Mouse (Mus musculus) gastrocnemius, adult 8-10 months (tissue): ENCODE measurements around the gene Pip5k1a. TPM values are rescaled to one million over a fixed set of nuclear protein-coding genes. Genes with fewer than 3 reads are reported as not detected.
"Not testable (repeated sequence)": the region's sequence is repeated elsewhere in the genome, so short reads cannot be mapped to it uniquely, and the experiment has no call there.

Source experiments
- DNase-seq, 2 experiments: peaks; one replicate each; pipeline ENCODE4 v3.0.0; 2022; ENCODE audit warnings: low spot score in 2 of 2
- total RNA-seq, 4 experiments: library from RNA; stranded (reverse); gene quantifications; 2 replicates each; pipeline ENCODE4 v1.2.4; 2022

Gene Pip5k1a
- total RNA-seq, 4 experiments from 2014 or later = 21.9 to 27.6 (median 24.7) TPM

- no peak for DNase-seq
Observed at GRCm38 (mm10) chr3:95117751-95118150, 11.0 kb upstream of the Pip5k1a start.

GRCm38 (mm10) chr3:95112760-95113159 is 6.0 kb upstream of the Pip5k1a start:
- DNase-seq = no peak

- DNase-seq = peak; percentile 79 to 81
Observed at GRCm38 (mm10) chr3:95110911-95111726, 4.4 kb upstream of the Pip5k1a start, which contains the start of gene Vps72. Gene Vps72, plus strand, starts transcription at chr3:95111022.

GRCm38 (mm10) chr3:95107898-95108297 is 1.2 kb upstream of the Pip5k1a start:
- DNase-seq = no peak

- DNase-seq = not testable (repeated sequence)
Observed at GRCm38 (mm10) chr3:95107308-95107707, 578 bp upstream of the Pip5k1a start.

- no peak for DNase-seq
Observed at GRCm38 (mm10) chr3:95105586-95106337, 968 bp downstream of the Pip5k1a start.

GRCm38 (mm10) chr3:95105121-95105520 is 1.6 kb downstream of the Pip5k1a start:
- no peak for DNase-seq

- DNase-seq = no peak
Observed at GRCm38 (mm10) chr3:95100854-95101253, 5.9 kb downstream of the Pip5k1a start.

- no peak for DNase-seq
Observed at GRCm38 (mm10) chr3:95088071-95088470, 18.7 kb downstream of the Pip5k1a start.

GRCm38 (mm10) chr3:95071606-95072005 is 35.1 kb downstream of the Pip5k1a start:
- DNase-seq = peak in 1 of 2 experiments; percentile 20

- DNase-seq = no peak
Observed at GRCm38 (mm10) chr3:95066570-95066969, 40.2 kb downstream of the Pip5k1a start.

GRCm38 (mm10) chr3:95066095-95066494 is 40.6 kb downstream of the Pip5k1a start:
- DNase-seq = no peak

GRCm38 (mm10) chr3:95065553-95065952 is 41.2 kb downstream of the Pip5k1a start:
- DNase-seq = no peak

- DNase-seq = no peak
Observed at GRCm38 (mm10) chr3:95063741-95064140, 43.0 kb downstream of the Pip5k1a start.

- DNase-seq = no peak
Observed at GRCm38 (mm10) chr3:95058078-95058477, 48.7 kb downstream of the Pip5k1a start.

- DNase-seq = no peak
Observed at GRCm38 (mm10) chr3:95056275-95056674, 50.5 kb downstream of the Pip5k1a start.

GRCm38 (mm10) chr3:95054481-95055260 is 52.1 kb downstream of the Pip5k1a start:
- no peak for DNase-seq

- no peak for DNase-seq
Observed at GRCm38 (mm10) chr3:95053701-95054100, 53.0 kb downstream of the Pip5k1a start.

- no peak for DNase-seq
Observed at GRCm38 (mm10) chr3:95052959-95053358, 53.8 kb downstream of the Pip5k1a start.

- DNase-seq = no peak
Observed at GRCm38 (mm10) chr3:95047914-95048313, 58.8 kb downstream of the Pip5k1a start.

GRCm38 (mm10) chr3:95046462-95047057 is 60.2 kb downstream of the Pip5k1a start:
- no peak for DNase-seq
